Comparison of ENCODE assay signal across 8 mouse cellular contexts in genomic region chr15:89178954-89179629, GRCm38 (mm10). TPM values are rescaled to one million over a fixed set of nuclear protein-coding genes. Genes with fewer than 3 reads are reported as not detected.
DNase-seq lines count a peak whose midpoint lies in the region; ATAC-seq and TF ChIP-seq lines count a peak whose summit lies in the region.

No protein-coding gene starts in this region.

- peak overlapping the region; percentile 79 for H3K9ac ChIP-seq in intestine, postnatal 0 days (ENCODE audit: low read depth, low read length)
- H3K9ac ChIP-seq in neural tube, embryonic 15.5 days (replicated peaks): peak overlapping the region; percentile 94

- peak; percentile 61 for ATAC-seq in intestine, postnatal 0 days
- ATAC-seq in neural tube, embryonic 15.5 days (ENCODE audit: low FRiP score): no peak
- ATAC-seq in erythroid progenitor cell, adult 5-6 weeks (replicated peaks; ENCODE audit: low FRiP score, poor library complexity, severe bottlenecking): no peak

- TF ChIP-seq CTCF in intestine, postnatal 0 days (IDR thresholded peaks at IDR 0.05; ENCODE audit: low read depth): no peak

- H3K36me3 ChIP-seq in intestine, postnatal 0 days (ENCODE audit: control insufficient read depth, insufficient read depth): no peaks in the 10 kb centered on the region
- H3K36me3 ChIP-seq in neural tube, embryonic 15.5 days: 0 out of 2 replicates have a peak, but pooled peaks cover 3% of the 10 kb centered on the region

- peak overlapping the region; percentile 88 for H3K27ac ChIP-seq in intestine, postnatal 0 days (ENCODE audit: low read depth, low read length)
- peak overlapping the region; percentile 91 for H3K27ac ChIP-seq in neural tube, embryonic 15.5 days (replicated peaks)

- peak overlapping the region; percentile 90 for H3K4me2 ChIP-seq in intestine, postnatal 0 days (replicated peaks; ENCODE audit: low read depth)
- H3K4me2 ChIP-seq in neural tube, embryonic 15.5 days: peak overlapping the region; percentile 90

- peak; percentile 41 to 51 for DNase-seq in spleen, postnatal 36 days (ENCODE audit: low spot score in 2 of 2)
- no peak for DNase-seq in spleen, adult 12 weeks (ENCODE audit: low spot score)
- DNase-seq in embryo, embryonic 10 days (ENCODE audit: low spot score): peak; percentile 73
- DNase-seq in heart, adult 11 months: peak; percentile 99
- DNase-seq in lung, adult 18-20 months: peak; percentile 89 to 93

- WGBS in intestine, postnatal 0 days: 1% methylated on average over 16 of the region's 16 CpGs
- 3% methylated on average over 16 of the region's 16 CpGs for WGBS in neural tube, embryonic 15.5 days

- no peaks in the 10 kb centered on the region for H3K27me3 ChIP-seq in intestine, postnatal 0 days (replicated peaks; ENCODE audit: control insufficient read depth, insufficient read depth, low read length)
- H3K27me3 ChIP-seq in neural tube, embryonic 15.5 days (replicated peaks): no peaks in the 10 kb centered on the region

- no peaks in the 10 kb centered on the region for H3K9me3 ChIP-seq in intestine, postnatal 0 days (ENCODE audit: control insufficient read depth)
- H3K9me3 ChIP-seq in neural tube, embryonic 15.5 days (replicated peaks): no peaks in the 10 kb centered on the region

- H3K4me1 ChIP-seq in intestine, postnatal 0 days (replicated peaks; ENCODE audit: control insufficient read depth, insufficient read depth, low read length): peaks cover 34% of the 10 kb centered on the region
- H3K4me1 ChIP-seq in neural tube, embryonic 15.5 days: peaks cover 78% of the 10 kb centered on the region

- H3K4me3 ChIP-seq in intestine, postnatal 0 days (ENCODE audit: low read depth, low read length): peak overlapping the region; percentile 78
- peak overlapping the region; percentile 76 for H3K4me3 ChIP-seq in neural tube, embryonic 15.5 days (replicated peaks)

RNA-seq across cellular contexts. Expression of gene Plxnb2, which starts 1.5 kb away (rescaled TPM):
- polyA plus RNA-seq in intestine, postnatal 0 days (2015; fragmentation: Nextera tagmentation; extraction: Ambion mirVana): 71.5 and 74.0 TPM in 2 replicates
- polyA plus RNA-seq in neural tube, embryonic 15.5 days (2015; fragmentation: Nextera tagmentation; extraction: Ambion mirVana): 69.4 and 72.3 TPM in 2 replicates
- total RNA-seq in erythroid progenitor cell, adult 5-6 weeks (2015; ENCODE audit: low replicate concordance): 7.2 and 9.2 TPM in 2 replicates
- total RNA-seq in erythroid progenitor cell, adult 5-6 weeks (2017; ENCODE audit: low replicate concordance): 1.9 and 8.2 TPM in 2 replicates

RNA-seq across cellular contexts. Expression of gene Dennd6b, which starts 17.2 kb away (rescaled TPM):
- polyA plus RNA-seq in intestine, postnatal 0 days (2015; fragmentation: Nextera tagmentation; extraction: Ambion mirVana): 3.2 and 3.4 TPM in 2 replicates
- polyA plus RNA-seq in neural tube, embryonic 15.5 days (2015; fragmentation: Nextera tagmentation; extraction: Ambion mirVana): 77.2 and 91.0 TPM in 2 replicates
- 1.7 TPM in 1 of 2 replicates, not detected in the other for total RNA-seq in erythroid progenitor cell, adult 5-6 weeks (2015; ENCODE audit: low replicate concordance)
- total RNA-seq in erythroid progenitor cell, adult 5-6 weeks (2017; ENCODE audit: low replicate concordance): 0.76 and 1.5 TPM in 2 replicates

RNA-seq across cellular contexts. Expression of gene Mapk11, which starts 29.7 kb away (rescaled TPM):
- polyA plus RNA-seq in intestine, postnatal 0 days (2015; fragmentation: Nextera tagmentation; extraction: Ambion mirVana): 1.6 and 1.9 TPM in 2 replicates
- polyA plus RNA-seq in neural tube, embryonic 15.5 days (2015; fragmentation: Nextera tagmentation; extraction: Ambion mirVana): 22.5 and 27.5 TPM in 2 replicates
- total RNA-seq in erythroid progenitor cell, adult 5-6 weeks (2015; ENCODE audit: low replicate concordance): 0.72 and 2.1 TPM in 2 replicates
- total RNA-seq in erythroid progenitor cell, adult 5-6 weeks (2017; ENCODE audit: low replicate concordance): 0.51 TPM in 1 of 2 replicates, not detected in the other

RNA-seq across cellular contexts. Expression of gene Ppp6r2, which starts 32.3 kb away (rescaled TPM):
- polyA plus RNA-seq in intestine, postnatal 0 days (2015; fragmentation: Nextera tagmentation; extraction: Ambion mirVana): 17.7 and 21.3 TPM in 2 replicates
- 62.8 and 67.7 TPM in 2 replicates for polyA plus RNA-seq in neural tube, embryonic 15.5 days (2015; fragmentation: Nextera tagmentation; extraction: Ambion mirVana)
- 59.1 and 61.6 TPM in 2 replicates for total RNA-seq in erythroid progenitor cell, adult 5-6 weeks (2015; ENCODE audit: low replicate concordance)
- total RNA-seq in erythroid progenitor cell, adult 5-6 weeks (2017; ENCODE audit: low replicate concordance): 55.4 and 79.1 TPM in 2 replicates

RNA-seq across cellular contexts. Expression of gene Mapk12, which starts 38.6 kb away (rescaled TPM):
- polyA plus RNA-seq in intestine, postnatal 0 days (2015; fragmentation: Nextera tagmentation; extraction: Ambion mirVana): 2.3 and 2.7 TPM in 2 replicates
- polyA plus RNA-seq in neural tube, embryonic 15.5 days (2015; fragmentation: Nextera tagmentation; extraction: Ambion mirVana): 4.8 and 5.2 TPM in 2 replicates
- not detected in 2 replicates for total RNA-seq in erythroid progenitor cell, adult 5-6 weeks (2015; ENCODE audit: low replicate concordance)
- 0.51 TPM in 1 of 2 replicates, not detected in the other for total RNA-seq in erythroid progenitor cell, adult 5-6 weeks (2017; ENCODE audit: low replicate concordance)

Comparison
In these comparisons a context has a peak if more than half of its experiments do, and no peak if none do; other contexts are left out.
1. RNA of gene Dennd6b, which starts 17.2 kb away (polyA plus RNA-seq): 77.2 to 91.0 TPM in neural tube, embryonic 15.5 days; 3.2 to 3.4 TPM in intestine, postnatal 0 days; every median in the first group is over 10 times any median in the second.